Mouse (Mus musculus) heart, embryonic 12.5 days (tissue): ENCODE data around the gene Gm36864. TPM values are rescaled to one million over a fixed set of nuclear protein-coding genes. Genes with fewer than 3 reads are reported as not detected.
A peak's percentile ranks its signal among the peaks of the same experiment; 100 is the strongest.
"Not testable (repeated sequence)": the region's sequence is repeated elsewhere in the genome, so short reads cannot be mapped to it uniquely, and the experiment has no call there.

Experiments used
- ATAC-seq: fragments of 200-750 bp; cut with Nextera tagmentation; 2 replicates; pipeline ENCODE4 v1.8.0; 2017; ENCODE audit warnings: moderate TSS enrichment, moderate library complexity; ENCODE audit not compliant: insufficient number of reproducible peaks, low FRiP score
- H3K27ac ChIP-seq: fragments of 300-500 bp; sonication (generic); 2 replicates; pipeline ENCODE4 v1.5.1; 2016; ENCODE audit warnings: mild to moderate bottlenecking, moderate library complexity; ENCODE audit not compliant: poor library complexity, severe bottlenecking
- H3K27me3 ChIP-seq: fragments of 300-500 bp; sonication (generic); replicated peaks from 2 replicates; pipeline ENCODE4 v1.6.1; 2016; ENCODE audit warnings: mild to moderate bottlenecking, moderate library complexity
- H3K36me3 ChIP-seq: fragments of 300-500 bp; sonication (generic); 2 replicates; pipeline ENCODE4 v1.6.1; 2016; ENCODE audit warnings: mild to moderate bottlenecking, moderate library complexity
- H3K4me1 ChIP-seq: fragments of 300-500 bp; sonication (generic); replicated peaks from 2 replicates; pipeline ENCODE4 v1.6.1; 2016; ENCODE audit warnings: mild to moderate bottlenecking
- H3K4me2 ChIP-seq: fragments of 300-500 bp; sonication (generic); 2 replicates; pipeline ENCODE4 v1.6.1; 2016; ENCODE audit warnings: mild to moderate bottlenecking, moderate library complexity
- H3K4me3 ChIP-seq: fragments of 300-500 bp; sonication (generic); 2 replicates; pipeline ENCODE4 v1.5.1; 2016; ENCODE audit warnings: mild to moderate bottlenecking
- H3K9ac ChIP-seq: fragments of 300-500 bp; sonication (generic); 2 replicates; pipeline ENCODE4 v1.6.1; 2016; ENCODE audit warnings: mild to moderate bottlenecking, moderate library complexity
- H3K9me3 ChIP-seq: fragments of 300-500 bp; sonication (generic); replicated peaks from 2 replicates; pipeline ENCODE4 v1.6.1; 2016; ENCODE audit warnings: mild to moderate bottlenecking, moderate library complexity
- WGBS: fragments of 180-500 bp; shearing (Covaris S2); methylation state at CpG from one replicate; pipeline ENCODE4 v1.1.7; 2016; 5-methylcytosine and 5-hydroxymethylcytosine counted together
- polyA plus RNA-seq: library from polyadenylated mRNA; unstranded; fragments of >200 nt; fragmentation: Nextera tagmentation; extraction: Ambion mirVana; gene quantifications from 2 replicates; pipeline ENCODE4 v1.2.1, GENCODE M21; 2016

Gene Gm36864
- polyA plus RNA-seq, 1 experiment from 2014 or later = not detected

DNA sequence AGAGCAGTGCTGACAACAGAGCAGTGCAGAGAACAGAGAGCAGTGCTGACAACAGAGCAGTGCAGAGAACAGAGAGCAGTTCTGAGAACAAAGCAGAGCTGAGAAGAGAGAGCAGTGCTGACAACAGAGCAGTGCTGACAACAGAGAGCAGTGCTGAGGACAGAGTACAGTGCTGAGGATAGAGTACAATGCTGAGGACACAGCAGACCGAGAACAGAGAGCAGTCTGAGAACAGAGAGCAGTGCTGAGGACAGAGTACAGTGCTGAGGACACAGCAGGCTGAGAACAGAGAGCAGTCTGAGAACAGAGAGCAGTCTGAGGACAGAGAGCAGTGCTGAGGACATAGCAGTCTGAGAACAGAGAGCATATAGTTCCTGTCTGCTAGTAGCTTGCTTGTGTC is 4.7 kb downstream of the Gm36864 start:
- Histone ChIP-seq H3K9ac (no peak overlapping the region), H3K27me3 (no peaks in the 10 kb centered on the region), H3K4me2 (no peak overlapping the region), H3K36me3 (no peaks in the 10 kb centered on the region), H3K27ac (no peak overlapping the region), H3K4me1 (peaks cover 8% of the 10 kb centered on the region), H3K4me3 (no peak overlapping the region), H3K9me3 (peaks cover 3% of the 10 kb centered on the region; the same call in 1 of the 2 replicates)
- ATAC-seq = no peak
- 46% methylated on average over 1 of the region's 1 CpGs for whole genome bisulfite sequencing

DNA sequence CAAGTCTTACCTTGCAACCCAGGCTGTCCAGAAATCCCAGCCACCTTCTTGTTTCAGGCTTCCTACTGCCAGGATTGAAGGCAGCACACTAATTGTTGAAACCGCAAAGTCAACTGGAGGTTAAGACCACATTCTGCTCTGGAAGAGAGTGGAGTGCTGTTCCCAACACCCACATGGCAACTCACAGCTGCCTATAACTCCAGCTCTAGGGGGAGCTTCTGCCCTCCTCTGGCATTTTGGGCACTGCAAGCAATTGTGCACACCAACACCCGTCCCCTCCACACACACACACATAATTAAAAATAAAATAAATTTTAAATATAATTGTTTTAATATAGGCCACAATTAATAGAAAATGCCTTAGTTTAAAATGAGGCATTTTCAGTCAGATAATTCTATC is 5.2 kb downstream of the Gm36864 start:
- Histone ChIP-seq H3K9me3 (peaks cover 3% of the 10 kb centered on the region; the same call in 1 of the 2 replicates), H3K36me3 (no peaks in the 10 kb centered on the region), H3K4me1 (peaks cover 8% of the 10 kb centered on the region), H3K4me3 (no peak overlapping the region), H3K27ac (no peak overlapping the region), H3K9ac (no peak overlapping the region), H3K4me2 (no peak overlapping the region), H3K27me3 (no peaks in the 10 kb centered on the region)
- no peak for ATAC-seq
- 57% methylated on average over 2 of the region's 2 CpGs for WGBS

DNA sequence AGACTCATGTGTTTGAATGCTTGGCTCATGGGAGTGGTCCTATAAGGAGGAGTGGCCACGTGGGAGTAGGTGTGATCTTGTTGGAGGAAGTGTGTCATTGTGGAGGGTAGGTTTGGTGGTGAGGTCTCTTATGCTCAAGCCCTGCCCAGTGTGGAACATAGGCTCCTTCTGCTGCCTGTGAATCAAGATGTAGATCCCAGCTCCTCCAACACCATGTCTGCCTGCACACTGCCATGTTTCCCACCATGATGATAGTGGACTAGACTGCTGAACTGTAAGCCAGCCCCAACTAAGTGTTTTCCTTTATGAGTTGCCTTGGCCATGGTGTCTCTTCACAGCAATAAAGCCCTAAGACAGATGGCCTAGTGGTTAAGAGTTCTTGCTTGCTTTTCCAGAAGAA is 8.1 kb downstream of the Gm36864 start:
- no peak for ATAC-seq
- Histone ChIP-seq H3K4me2 (no peak overlapping the region), H3K4me1 (peaks cover 20% of the 10 kb centered on the region), H3K36me3 (peaks cover 13% of the 10 kb centered on the region), H3K27ac (no peak overlapping the region), H3K27me3 (no peaks in the 10 kb centered on the region), H3K9ac (no peak overlapping the region), H3K9me3 (peaks cover 3% of the 10 kb centered on the region; the same call in 1 of the 2 replicates), H3K4me3 (no peak overlapping the region)
- 57% methylated on average over 1 of the region's 1 CpGs for WGBS

DNA sequence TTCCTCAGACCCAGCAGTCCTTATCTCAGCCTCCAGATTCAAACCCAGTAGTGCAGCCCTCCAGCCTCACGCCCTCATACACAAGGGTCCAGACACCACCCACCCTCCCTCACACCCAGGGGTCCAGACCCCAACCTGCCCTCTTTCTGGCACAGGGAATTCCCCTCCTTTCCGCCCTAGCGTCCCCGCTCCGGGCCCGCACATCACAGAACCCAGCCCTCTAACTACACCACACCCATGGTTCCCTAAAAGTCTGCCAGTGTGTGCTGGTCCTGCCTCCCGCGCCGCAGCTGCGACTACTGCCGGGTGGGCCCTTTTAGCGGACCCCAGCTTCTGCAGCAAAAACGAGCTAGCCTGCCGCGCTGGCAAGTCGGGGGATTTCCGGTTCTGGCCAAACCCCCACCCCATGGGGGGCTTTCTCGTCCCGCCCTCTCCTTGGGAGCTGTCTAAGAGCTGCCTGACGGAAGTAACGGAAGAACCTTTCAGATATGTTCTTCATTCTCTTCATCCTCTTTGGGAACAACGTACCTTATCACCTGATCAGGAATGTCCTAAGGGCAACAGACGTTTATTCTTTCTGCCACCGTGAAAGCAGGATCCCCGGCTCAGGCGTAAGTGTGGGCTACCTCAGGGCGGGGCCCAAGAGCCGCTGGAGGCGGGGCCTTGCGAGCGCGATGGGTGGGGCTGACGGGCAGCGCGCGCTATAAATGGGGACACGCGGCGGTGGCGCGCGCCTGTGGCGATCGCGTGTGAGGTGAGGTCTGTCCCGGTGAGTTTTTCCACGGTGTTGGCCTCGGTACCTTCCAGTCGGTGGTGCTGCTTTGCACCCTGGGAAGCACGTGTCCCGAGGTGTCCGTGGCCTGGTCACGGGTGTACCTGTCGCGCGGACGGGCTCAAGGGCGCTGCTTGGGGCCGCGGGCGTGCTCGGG is 10.3 kb downstream of the Gm36864 start, which contains the start of the genes 1700028J19Rik and 2410002F23Rik:
Gene 1700028J19Rik (minus strand): TSS at position 641 of the 929 bp plus-strand sequence.
Gene 2410002F23Rik (plus strand): TSS at position 668 of the 929 bp plus-strand sequence.
- ATAC-seq = peak; percentile 92
- Histone ChIP-seq H3K9me3 (0 out of 2 replicates have a peak, but pooled peaks cover 3% of the 10 kb centered on the region), H3K27ac (peak within 1 kb of the TSS; percentile 93), H3K36me3 (peaks cover 33% of the 10 kb centered on the region), H3K4me1 (peaks cover 28% of the 10 kb centered on the region), H3K4me3 (peak within 1 kb of the TSS; percentile 89), H3K9ac (peak within 1 kb of the TSS; percentile 92), H3K27me3 (no peaks in the 10 kb centered on the region), H3K4me2 (peak within 1 kb of the TSS; percentile 81)
- WGBS = under 1% methylated on average over 62 of the region's 62 CpGs

DNA sequence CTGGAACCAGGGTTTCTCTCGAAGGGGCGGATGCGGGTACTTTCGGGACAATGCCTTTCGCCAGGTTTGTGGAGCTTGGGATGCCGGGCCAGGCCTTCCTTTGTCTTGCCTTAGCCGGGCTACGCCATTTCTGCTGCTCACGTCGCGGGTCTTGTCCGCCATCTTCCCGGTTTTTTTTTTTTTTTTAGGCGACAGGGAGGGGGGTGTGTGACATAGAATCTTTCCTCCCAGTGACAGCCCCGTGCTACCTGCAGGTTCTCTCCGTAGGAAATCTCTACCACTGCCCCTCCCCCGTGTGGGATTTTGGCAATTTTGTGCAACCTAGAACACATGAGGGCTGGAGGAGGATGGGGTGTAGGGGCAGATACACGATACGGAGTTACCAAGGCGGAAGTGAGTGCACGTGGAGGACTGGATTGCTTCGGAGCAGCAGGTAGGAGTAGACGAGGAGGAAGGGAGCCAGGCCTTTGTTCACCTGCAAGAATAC is 11.1 kb downstream of the Gm36864 start:
- Histone ChIP-seq H3K27ac (peak overlapping the region; percentile 93), H3K9me3 (0 out of 2 replicates have a peak, but pooled peaks cover 3% of the 10 kb centered on the region), H3K4me2 (peak overlapping the region; percentile 81), H3K27me3 (no peaks in the 10 kb centered on the region), H3K4me3 (peak overlapping the region; percentile 89), H3K9ac (peak overlapping the region; percentile 92), H3K36me3 (peaks cover 38% of the 10 kb centered on the region), H3K4me1 (peaks cover 28% of the 10 kb centered on the region)
- peak; percentile 15 for ATAC-seq
- WGBS = under 1% methylated on average over 22 of the region's 23 CpGs

DNA sequence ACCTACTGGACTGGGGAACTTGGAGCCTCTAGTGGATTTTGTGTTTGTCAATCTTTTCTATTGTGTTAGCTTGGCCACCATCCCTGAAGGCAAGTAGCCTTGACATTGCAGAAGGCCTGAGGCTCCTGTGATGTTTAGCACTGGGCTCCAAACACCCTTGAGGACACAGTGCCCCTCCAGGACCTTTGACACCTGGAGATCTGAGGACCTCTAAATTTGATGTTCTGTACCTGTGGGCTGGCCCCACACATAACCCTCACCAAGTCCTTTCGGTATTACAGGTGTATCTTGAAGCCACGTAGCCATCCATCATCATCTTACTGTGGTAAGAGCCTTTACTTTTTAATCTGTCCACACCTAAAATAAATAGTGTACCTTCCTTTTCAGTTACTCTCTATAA is 12.0 kb downstream of the Gm36864 start:
- H3K27me3 ChIP-seq = no peaks in the 10 kb centered on the region
- H3K27ac ChIP-seq = no peak overlapping the region
- H3K4me2 ChIP-seq = peak overlapping the region; percentile 81
- WGBS = 92% methylated on average over 2 of the region's 2 CpGs
- H3K4me3 ChIP-seq = peak overlapping the region; percentile 89
- H3K9ac ChIP-seq = peak overlapping the region; percentile 92
- ATAC-seq = no peak
- peaks cover 47% of the 10 kb centered on the region for H3K36me3 ChIP-seq
- 0 out of 2 replicates have a peak, but pooled peaks cover 3% of the 10 kb centered on the region for H3K9me3 ChIP-seq
- H3K4me1 ChIP-seq = peaks cover 37% of the 10 kb centered on the region

DNA sequence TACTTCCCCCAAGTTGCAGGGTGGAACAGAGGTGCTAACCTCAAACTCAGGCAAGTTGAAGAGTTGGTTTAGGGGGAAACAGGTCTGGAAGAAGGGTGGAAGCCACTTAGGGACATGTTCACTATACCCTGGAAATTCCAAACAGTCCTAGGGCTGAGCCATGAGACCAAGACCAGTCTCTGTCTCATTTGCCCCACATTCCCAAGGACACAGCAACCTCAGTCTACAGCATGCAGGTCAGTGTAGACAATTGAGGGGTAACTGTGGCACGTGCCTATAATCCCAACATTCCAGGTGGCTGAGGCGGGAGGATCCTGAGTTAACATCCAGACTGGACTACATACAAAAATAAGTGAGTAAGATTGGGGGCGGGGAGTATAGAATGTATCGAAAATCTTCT is 13.3 kb downstream of the Gm36864 start:
- 90% methylated on average over 4 of the region's 4 CpGs for WGBS
- no peak overlapping the region for H3K27ac ChIP-seq
- no peak for ATAC-seq
- no peak overlapping the region for H3K4me3 ChIP-seq
- H3K36me3 ChIP-seq = peaks cover 60% of the 10 kb centered on the region
- no peaks in the 10 kb centered on the region for H3K27me3 ChIP-seq
- peaks cover 41% of the 10 kb centered on the region for H3K4me1 ChIP-seq
- no peak overlapping the region for H3K4me2 ChIP-seq
- no peak overlapping the region for H3K9ac ChIP-seq
- no peaks in the 10 kb centered on the region for H3K9me3 ChIP-seq

DNA sequence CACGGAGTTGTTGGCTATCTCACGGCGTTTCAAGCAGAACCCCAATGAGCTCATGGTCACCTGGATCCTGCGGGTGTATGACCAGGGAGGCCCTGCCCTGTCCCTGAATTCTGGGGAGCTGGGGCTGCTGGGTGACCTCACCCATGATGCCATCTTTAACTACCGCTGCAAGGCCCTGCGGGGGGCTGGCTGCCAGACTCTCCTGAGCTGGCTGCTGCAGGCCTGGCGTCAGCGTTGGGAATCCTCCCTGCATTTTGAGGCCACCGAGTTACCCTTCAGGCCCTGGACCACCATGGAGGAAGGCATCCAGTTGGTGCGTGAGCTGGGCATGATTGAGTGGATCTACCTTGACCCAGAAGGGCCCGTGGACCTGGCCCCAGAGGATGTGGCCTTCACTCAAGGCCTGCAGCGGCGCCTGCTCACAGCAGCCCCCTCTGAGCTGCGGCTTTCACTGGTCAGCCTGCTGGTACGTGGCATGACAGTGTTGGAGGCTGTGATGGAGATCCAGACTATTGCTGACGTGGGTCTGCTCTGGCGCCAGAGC is 14.8 kb downstream of the Gm36864 start:
- H3K9me3 ChIP-seq, H3K27ac ChIP-seq, H3K4me3 ChIP-seq, ATAC-seq, H3K27me3 ChIP-seq, H3K4me2 ChIP-seq: not testable (repeated sequence)
- Histone ChIP-seq H3K36me3 (peaks cover 61% of the 10 kb centered on the region), H3K4me1 (peaks cover 39% of the 10 kb centered on the region), H3K9ac (0 out of 2 replicates have a peak overlapping the region, but pooled peaks have one; percentile 2)
- WGBS = 88% methylated on average over 17 of the region's 17 CpGs

DNA sequence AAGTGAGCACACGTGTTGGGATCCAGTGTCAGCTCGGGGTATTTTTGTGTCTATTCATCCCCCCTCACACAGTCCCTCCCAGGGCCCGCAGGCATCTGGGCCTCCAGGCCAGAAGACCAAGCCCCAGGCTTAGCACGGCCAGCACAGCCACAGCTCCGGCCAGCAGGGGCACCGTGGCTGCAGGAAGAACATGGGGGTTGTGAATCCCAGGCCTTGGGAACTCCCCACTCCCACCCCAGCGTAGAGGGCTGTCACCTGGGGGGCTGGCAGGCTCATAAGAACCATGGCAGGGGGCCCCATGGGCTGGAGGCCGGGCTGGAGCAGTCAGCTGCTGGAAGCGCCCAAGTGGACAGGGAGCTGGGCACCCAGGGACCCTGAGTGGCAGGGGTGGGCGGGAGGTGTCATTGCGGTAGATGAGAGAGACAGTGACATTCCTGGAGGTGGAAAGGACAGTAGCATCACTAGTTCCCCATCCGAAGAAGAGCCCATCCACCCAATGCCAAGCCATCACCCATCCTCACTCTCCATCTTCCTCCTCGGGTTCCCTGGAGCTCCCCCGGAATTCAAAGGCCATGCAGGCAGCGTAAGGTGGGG is 17.1 kb downstream of the Gm36864 start:
- no peaks in the 10 kb centered on the region for H3K27me3 ChIP-seq
- H3K4me1 ChIP-seq = peaks cover 31% of the 10 kb centered on the region
- H3K9me3 ChIP-seq = no peaks in the 10 kb centered on the region
- H3K4me2 ChIP-seq = no peak overlapping the region
- H3K36me3 ChIP-seq = peaks cover 58% of the 10 kb centered on the region
- WGBS = 66% methylated on average over 15 of the region's 15 CpGs
- H3K27ac ChIP-seq = no peak overlapping the region
- H3K4me3 ChIP-seq = no peak overlapping the region
- ATAC-seq = no peak
- peak overlapping the region; percentile 41; the same call in 1 of the 2 replicates for H3K9ac ChIP-seq

DNA sequence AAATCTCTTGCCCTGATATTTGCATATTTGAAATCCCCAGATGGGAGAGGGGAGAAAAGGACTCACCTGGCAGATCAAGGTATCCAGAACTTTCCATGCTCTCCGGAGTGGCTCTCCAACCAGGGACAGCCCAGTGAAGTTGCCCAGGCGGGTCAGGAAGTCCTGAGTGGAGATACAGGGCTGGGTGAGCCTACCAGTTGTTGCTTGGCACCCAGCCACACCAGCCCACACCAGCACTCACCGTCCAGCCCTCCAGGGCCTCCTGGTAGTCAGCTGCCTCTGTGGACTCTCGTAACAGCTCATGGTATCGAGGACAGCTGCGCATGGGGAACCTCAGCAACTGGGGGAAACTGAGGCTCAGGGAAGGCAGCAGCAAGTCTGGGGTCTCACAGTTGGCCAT is 19.0 kb downstream of the Gm36864 start:
- H3K9me3 ChIP-seq = no peaks in the 10 kb centered on the region
- WGBS = 66% methylated on average over 6 of the region's 6 CpGs
- peaks cover 40% of the 10 kb centered on the region for H3K36me3 ChIP-seq
- no peak overlapping the region for H3K4me2 ChIP-seq
- H3K9ac ChIP-seq = no peak overlapping the region
- H3K4me3 ChIP-seq = no peak overlapping the region
- 0 out of 2 replicates have a peak overlapping the region, but pooled peaks have one; percentile 0 for H3K27ac ChIP-seq
- no peak for ATAC-seq
- H3K27me3 ChIP-seq = no peaks in the 10 kb centered on the region
- peaks cover 19% of the 10 kb centered on the region for H3K4me1 ChIP-seq

DNA sequence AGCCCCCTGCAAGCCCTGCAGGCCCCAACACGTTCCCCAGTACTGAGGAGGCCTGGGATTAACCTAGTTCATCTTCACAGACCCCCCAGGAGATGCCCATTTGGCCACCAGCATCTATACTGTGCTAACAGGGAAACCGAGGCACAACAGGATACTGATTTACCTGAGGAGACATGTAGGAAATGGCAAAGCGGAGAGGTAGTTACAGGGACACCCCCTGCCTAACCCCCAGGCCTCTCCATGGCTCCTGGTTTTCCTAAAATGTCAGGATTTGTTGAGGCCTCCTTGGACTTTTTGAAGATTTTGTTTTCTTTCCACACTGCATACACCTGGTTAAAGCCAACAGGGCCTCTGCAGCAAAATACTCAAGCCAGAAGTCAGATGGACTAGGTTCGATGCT is 21.3 kb downstream of the Gm36864 start, which contains the start of gene Acp4:
Gene Acp4 (minus strand): TSS at position 101 of the 400 bp plus-strand sequence.
- Histone ChIP-seq H3K9me3 (no peaks in the 10 kb centered on the region), H3K4me1 (peaks cover 16% of the 10 kb centered on the region), H3K9ac (no peak within 1 kb of the TSS), H3K27me3 (peaks cover 20% of the 10 kb centered on the region; the same call in 1 of the 2 replicates), H3K4me2 (no peak within 1 kb of the TSS), H3K4me3 (no peak within 1 kb of the TSS), H3K27ac (no peak within 1 kb of the TSS), H3K36me3 (peaks cover 21% of the 10 kb centered on the region)
- ATAC-seq = no peak
- 64% methylated on average over 4 of the region's 4 CpGs for WGBS
